8 mouse cellular contexts compared by ENCODE assay signal in the genomic region with DNA sequence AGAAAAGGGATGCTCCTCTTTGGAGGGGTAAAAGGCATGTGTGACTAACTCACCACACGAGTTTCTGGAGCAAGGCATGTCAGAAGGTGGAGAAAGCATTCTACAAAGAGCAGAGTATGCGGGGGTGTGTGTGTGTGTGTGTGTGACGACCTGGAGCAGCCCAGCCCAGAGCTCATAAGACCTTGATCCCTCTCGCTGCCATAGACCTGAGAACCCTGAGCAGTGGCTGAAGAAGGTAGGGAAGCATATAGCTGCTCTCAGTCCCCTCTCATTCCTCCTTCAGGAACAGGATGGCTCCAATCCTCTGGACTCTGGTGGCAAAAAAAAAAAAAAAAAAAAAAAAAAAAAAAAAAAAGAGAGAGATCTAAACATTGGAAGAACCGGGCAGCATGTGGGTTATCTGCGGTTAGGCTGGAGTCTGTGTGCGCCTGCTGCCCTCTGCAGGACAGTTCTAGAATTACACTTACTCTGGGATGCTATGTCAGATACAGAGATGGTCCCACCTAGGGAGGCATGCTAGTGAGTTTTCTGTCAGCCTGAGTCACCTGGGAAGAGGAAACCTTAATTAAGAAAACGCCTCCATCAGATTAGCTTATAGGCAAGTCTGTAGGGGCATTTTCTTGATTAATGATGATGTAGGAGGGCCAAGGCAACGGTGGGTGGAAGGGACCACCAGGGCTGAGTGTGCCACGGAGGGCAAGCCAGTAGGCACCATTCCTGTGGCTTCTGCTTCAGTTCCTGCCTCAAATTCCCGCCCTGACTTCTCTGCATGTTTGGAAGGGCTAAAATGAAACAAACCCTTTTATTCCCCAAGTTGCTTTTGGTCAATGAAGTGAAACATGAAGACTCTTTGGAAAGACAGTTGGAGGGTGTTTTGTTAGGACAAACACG. TPM values are rescaled to one million over a fixed set of nuclear protein-coding genes. Genes with fewer than 3 reads are reported as not detected.
A peak's percentile ranks its signal among the peaks of the same experiment; 100 is the strongest.
DNase-seq lines count a peak whose midpoint lies in the region; ATAC-seq lines count a peak whose summit lies in the region.

No protein-coding gene starts in this region.

- no peaks in the 10 kb centered on the region for H3K27me3 ChIP-seq in liver, embryonic 16.5 days (ENCODE audit: control insufficient read depth, insufficient read depth, low read depth, low read length)
- H3K27me3 ChIP-seq in neural tube, embryonic 15.5 days (replicated peaks), result no peaks in the 10 kb centered on the region

- no peak overlapping the region for H3K27ac ChIP-seq in liver, embryonic 16.5 days (ENCODE audit: low read length)
- peak overlapping the region; percentile 64 for H3K27ac ChIP-seq in neural tube, embryonic 15.5 days (replicated peaks)

- H3K9ac ChIP-seq in liver, embryonic 16.5 days (ENCODE audit: low read depth, low read length), result no peak overlapping the region
- H3K9ac ChIP-seq in neural tube, embryonic 15.5 days (replicated peaks), result no peak overlapping the region

- H3K4me3 ChIP-seq in liver, embryonic 16.5 days (ENCODE audit: low read depth, low read length), result no peak overlapping the region
- H3K4me3 ChIP-seq in neural tube, embryonic 15.5 days (replicated peaks), result no peak overlapping the region

- H3K36me3 ChIP-seq in liver, embryonic 16.5 days (ENCODE audit: control insufficient read depth, insufficient read depth), result peaks cover 4% of the 10 kb centered on the region
- H3K36me3 ChIP-seq in neural tube, embryonic 15.5 days, result peaks cover 17% of the 10 kb centered on the region

- peak; percentile 55; the same call in 1 of the 2 replicates for ATAC-seq in liver, embryonic 16.5 days (ENCODE audit: low read depth)
- peak; percentile 61 for ATAC-seq in neural tube, embryonic 15.5 days (ENCODE audit: low FRiP score)

- no peaks in the 10 kb centered on the region for H3K4me1 ChIP-seq in liver, embryonic 16.5 days (ENCODE audit: control insufficient read depth, low read depth, low read length)
- peaks cover 64% of the 10 kb centered on the region for H3K4me1 ChIP-seq in neural tube, embryonic 15.5 days

- H3K4me2 ChIP-seq in liver, embryonic 16.5 days (ENCODE audit: low read depth, low read length), result no peak overlapping the region
- H3K4me2 ChIP-seq in neural tube, embryonic 15.5 days, result no peak overlapping the region

- H3K9me3 ChIP-seq in liver, embryonic 16.5 days (replicated peaks; ENCODE audit: control insufficient read depth, low read length), result no peaks in the 10 kb centered on the region
- H3K9me3 ChIP-seq in neural tube, embryonic 15.5 days (replicated peaks), result no peaks in the 10 kb centered on the region

- DNase-seq in CD4-positive, CD25-positive, alpha-beta regulatory T cell, adult 2 months (ENCODE audit: low read depth, low spot score), result peak; percentile 80
- DNase-seq in adipocyte (ENCODE audit: low spot score), result peak; percentile 75
- DNase-seq in embryo, embryonic 10 days (ENCODE audit: low spot score), result peak; percentile 90
- DNase-seq in gastrocnemius, postnatal 10 days, result peak; percentile 71
- DNase-seq in kidney, postnatal 14 days, result peak; percentile 84
- peak; percentile 29 to 63 for DNase-seq in thymus, postnatal 10 days (ENCODE audit: low spot score in 2 of 2)

- 27% methylated on average over 12 of the region's 12 CpGs for WGBS in liver, embryonic 16.5 days (ENCODE audit: insufficient replicate concordance)
- 22% methylated on average over 12 of the region's 12 CpGs for WGBS in neural tube, embryonic 15.5 days

RNA-seq across cellular contexts. Expression of a gene that starts 47.2 kb away (rescaled TPM):
- total RNA-seq in gastrocnemius, postnatal 10 days (2021), result 10 to 100 TPM; 93.3 to 94.9 TPM
- polyA plus RNA-seq in liver, embryonic 16.5 days (2015; fragmentation: Nextera tagmentation; extraction: Ambion mirVana), result 0.11 and 0.19 TPM in 2 replicates
- 32.3 and 32.7 TPM in 2 replicates for polyA plus RNA-seq in neural tube, embryonic 15.5 days (2015; fragmentation: Nextera tagmentation; extraction: Ambion mirVana)

Comparison
In these comparisons a context has a peak if more than half of its experiments do, and no peak if none do; other contexts are left out.
1. RNA of a gene that starts 47.2 kb away (polyA plus RNA-seq): 32.3 to 32.7 TPM in neural tube, embryonic 15.5 days; 0.11 to 0.19 TPM in liver, embryonic 16.5 days; every median in the first group is over 10 times any median in the second.
2. Peak in every context shown above with its lines, with median percentiles within 50 percentile points of each other: DNase-seq.